Mouse (Mus musculus) kidney, embryonic 15.5 days (tissue): ENCODE data around the gene Gpr61. TPM values are rescaled to one million over a fixed set of nuclear protein-coding genes. Genes with fewer than 3 reads are reported as not detected.

Experiments used
- ATAC-seq: fragments of 200-750 bp; cut with Nextera tagmentation; replicated peaks from 2 replicates; pipeline ENCODE4 v1.8.0; 2017; ENCODE audit warnings: moderate TSS enrichment; ENCODE audit not compliant: low FRiP score
- H3K27ac ChIP-seq: fragments of 300-500 bp; sonication (generic); 2 replicates; pipeline ENCODE4 v1.5.1; 2015; ENCODE audit warnings: mild to moderate bottlenecking, inconsistent platforms
- H3K27me3 ChIP-seq: fragments of 300-500 bp; sonication (generic); 2 replicates; pipeline ENCODE4 v1.6.1; 2015; ENCODE audit warnings: inconsistent platforms
- H3K36me3 ChIP-seq: fragments of 300-500 bp; sonication (generic); 2 replicates; pipeline ENCODE4 v1.6.1; 2015; ENCODE audit warnings: inconsistent platforms
- H3K4me1 ChIP-seq: fragments of 300-500 bp; sonication (generic); 2 replicates; pipeline ENCODE4 v1.6.1; 2015; ENCODE audit warnings: inconsistent platforms
- H3K4me2 ChIP-seq: fragments of 300-500 bp; sonication (generic); 2 replicates; pipeline ENCODE4 v1.6.1; 2015; ENCODE audit warnings: moderate library complexity, mild to moderate bottlenecking, inconsistent platforms
- H3K4me3 ChIP-seq: fragments of 300-500 bp; sonication (generic); replicated peaks from 2 replicates; pipeline ENCODE4 v1.5.1; 2015; ENCODE audit warnings: mild to moderate bottlenecking, inconsistent platforms
- H3K9ac ChIP-seq: fragments of 300-500 bp; sonication (generic); 2 replicates; pipeline ENCODE4 v1.6.1; 2015; ENCODE audit warnings: mild to moderate bottlenecking, inconsistent platforms
- H3K9me3 ChIP-seq: fragments of 300-500 bp; sonication (generic); replicated peaks from 2 replicates; pipeline ENCODE4 v1.6.1; 2016; ENCODE audit warnings: inconsistent platforms
- WGBS: fragments of 180-500 bp; shearing (Covaris S2); methylation state at CpG from one replicate; pipeline ENCODE4 v1.1.7; 2015; ENCODE audit warnings: mixed read lengths; 5-methylcytosine and 5-hydroxymethylcytosine counted together
- polyA plus RNA-seq: library from polyadenylated mRNA; unstranded; fragments of >200 nt; fragmentation: Nextera tagmentation; extraction: Ambion mirVana; gene quantifications from 2 replicates; pipeline ENCODE4 v1.2.1, GENCODE M21; 2015

Gene Gpr61
- polyA plus RNA-seq, 1 experiment from 2014 or later: 0.05 TPM

DNA sequence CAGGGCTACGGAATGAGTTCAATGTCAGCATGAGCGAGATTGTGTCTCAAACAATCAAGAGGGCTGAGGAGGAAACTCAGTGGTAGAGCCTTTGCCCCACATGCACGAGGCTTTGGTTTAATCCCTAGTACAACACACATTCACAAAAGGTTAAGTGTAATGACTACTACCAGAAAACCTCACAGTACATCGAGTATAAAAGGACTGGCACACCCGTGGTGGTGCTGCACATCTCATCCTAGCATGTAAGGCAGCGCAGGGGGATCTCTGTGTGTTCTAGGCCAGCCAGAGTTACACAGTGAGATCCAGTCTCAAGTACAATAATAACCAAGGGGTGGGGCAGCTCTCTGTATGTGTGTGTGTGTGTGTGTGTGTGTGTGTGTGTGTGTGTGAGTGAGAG lies 37.2 kb downstream of the Gpr61 start:
- ATAC-seq: no peak
- Histone ChIP-seq H3K4me3 (no peak overlapping the region), H3K4me1 (no peaks in the 10 kb centered on the region), H3K27ac (no peak overlapping the region), H3K27me3 (no peaks in the 10 kb centered on the region), H3K9ac (no peak overlapping the region), H3K36me3 (peaks cover 85% of the 10 kb centered on the region), H3K9me3 (no peaks in the 10 kb centered on the region), H3K4me2 (no peak overlapping the region)
- WGBS: 98% methylated on average over 6 of the region's 6 CpGs

DNA sequence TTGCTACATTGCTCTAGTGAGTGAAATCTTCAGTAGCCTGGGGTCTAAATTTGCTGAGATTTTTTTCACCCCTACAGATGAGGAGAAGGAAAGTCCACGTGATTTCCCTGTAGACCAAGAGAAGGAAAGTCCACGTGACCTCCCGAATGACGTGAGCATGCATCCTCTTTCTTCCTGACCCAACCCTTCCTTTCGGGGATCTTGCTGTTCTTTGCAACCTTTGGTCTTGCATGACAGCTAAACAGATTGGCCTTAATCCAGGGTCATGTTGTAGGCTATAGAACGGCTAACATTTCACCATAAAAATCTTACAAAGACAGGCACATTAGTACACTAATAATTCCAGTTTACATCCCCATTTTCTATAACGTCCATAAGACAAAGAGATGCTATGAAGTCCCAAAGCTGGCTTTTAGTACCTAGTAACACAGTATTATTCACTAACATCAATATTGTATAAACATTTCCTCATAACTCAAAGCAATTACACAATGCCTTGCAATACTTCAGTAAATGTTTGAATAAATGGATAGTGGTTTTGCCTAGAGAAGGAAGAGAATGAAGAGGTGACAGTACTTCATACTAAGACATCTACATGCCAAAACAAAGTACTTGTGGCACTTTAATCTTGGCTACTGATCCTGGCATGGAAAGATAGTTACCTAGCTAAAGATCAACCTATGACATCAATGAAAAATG lies 40.9 kb downstream of the Gpr61 start:
- Histone ChIP-seq H3K36me3 (peaks cover 89% of the 10 kb centered on the region), H3K9ac (no peak overlapping the region), H3K4me3 (no peak overlapping the region), H3K4me2 (no peak overlapping the region), H3K27ac (no peak overlapping the region), H3K9me3 (no peaks in the 10 kb centered on the region), H3K27me3 (no peaks in the 10 kb centered on the region), H3K4me1 (no peaks in the 10 kb centered on the region)
- WGBS: 86% methylated on average over 7 of the region's 7 CpGs
- no peak for ATAC-seq

DNA sequence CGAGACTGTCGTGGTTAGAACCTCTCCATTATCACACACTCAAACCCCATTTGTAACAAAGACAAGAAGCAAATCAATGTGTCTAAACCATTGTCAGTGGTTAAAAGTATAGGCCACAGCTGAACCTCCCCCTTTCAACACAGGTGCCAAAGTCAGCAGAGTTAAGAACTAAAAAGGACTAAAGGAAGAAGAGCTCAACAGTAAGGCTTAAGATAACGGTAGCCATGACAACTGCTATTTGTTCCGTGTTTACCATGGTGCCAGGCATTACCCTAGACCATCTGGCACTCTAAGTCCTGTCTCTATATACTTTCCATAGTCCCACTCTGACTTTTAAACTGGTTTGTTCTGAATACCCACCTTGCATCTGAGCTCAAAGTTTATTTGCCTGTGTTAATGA lies 42.0 kb downstream of the Gpr61 start:
- no peak for ATAC-seq
- no peak overlapping the region for H3K4me3 ChIP-seq
- no peaks in the 10 kb centered on the region for H3K27me3 ChIP-seq
- no peak overlapping the region for H3K27ac ChIP-seq
- H3K4me1 ChIP-seq: no peaks in the 10 kb centered on the region
- no peak overlapping the region for H3K4me2 ChIP-seq
- no peak overlapping the region for H3K9ac ChIP-seq
- WGBS: 88% methylated on average over 4 of the region's 4 CpGs
- peaks cover 89% of the 10 kb centered on the region for H3K36me3 ChIP-seq
- no peaks in the 10 kb centered on the region for H3K9me3 ChIP-seq

GRCm38 (mm10) chr3:108112246-108112645 lies 42.4 kb downstream of the Gpr61 start:
- no peak overlapping the region for H3K27ac ChIP-seq
- H3K9me3 ChIP-seq: no peaks in the 10 kb centered on the region
- H3K9ac ChIP-seq: no peak overlapping the region
- H3K36me3 ChIP-seq: peaks cover 87% of the 10 kb centered on the region
- ATAC-seq: no peak
- no peak overlapping the region for H3K4me2 ChIP-seq
- no peaks in the 10 kb centered on the region for H3K4me1 ChIP-seq
- WGBS: 85% methylated on average over 7 of the region's 7 CpGs
- no peaks in the 10 kb centered on the region for H3K27me3 ChIP-seq
- H3K4me3 ChIP-seq: no peak overlapping the region

DNA sequence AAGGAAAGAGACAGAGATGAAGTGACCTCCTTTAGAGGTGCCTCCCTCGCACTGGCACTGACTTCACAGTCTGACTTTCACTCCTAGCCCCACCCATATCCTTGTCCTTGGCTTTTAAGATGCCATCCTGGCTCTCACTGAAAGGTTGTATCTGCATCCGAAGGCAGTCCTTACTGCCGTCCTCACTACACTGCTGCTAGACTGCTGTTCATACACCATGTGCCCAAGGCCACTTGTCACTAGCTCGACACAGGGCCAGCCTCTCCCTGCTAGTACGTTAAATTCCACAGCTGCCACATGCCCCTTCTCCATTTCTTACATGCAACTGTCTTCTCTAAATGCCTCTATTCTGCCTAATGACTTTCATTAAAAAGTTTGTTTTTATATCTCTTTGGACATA lies 43.4 kb downstream of the Gpr61 start:
- H3K4me2 ChIP-seq: no peak overlapping the region
- no peaks in the 10 kb centered on the region for H3K27me3 ChIP-seq
- no peak overlapping the region for H3K4me3 ChIP-seq
- H3K36me3 ChIP-seq: peaks cover 84% of the 10 kb centered on the region
- H3K9me3 ChIP-seq: no peaks in the 10 kb centered on the region
- no peak overlapping the region for H3K27ac ChIP-seq
- ATAC-seq: no peak
- WGBS: 87% methylated on average over 5 of the region's 5 CpGs
- no peaks in the 10 kb centered on the region for H3K4me1 ChIP-seq
- H3K9ac ChIP-seq: no peak overlapping the region

- peaks cover 51% of the 10 kb centered on the region for H3K36me3 ChIP-seq
- WGBS: 87% methylated on average over 3 of the region's 3 CpGs
Measured at GRCm38 (mm10) chr3:108105281-108105680, 49.4 kb downstream of the Gpr61 start.

GRCm38 (mm10) chr3:108102075-108102474 lies 52.6 kb downstream of the Gpr61 start:
- Histone ChIP-seq H3K9ac (no peak overlapping the region), H3K36me3 (peaks cover 22% of the 10 kb centered on the region), H3K4me1 (no peaks in the 10 kb centered on the region), H3K27ac (no peak overlapping the region), H3K4me2 (no peak overlapping the region), H3K9me3 (no peaks in the 10 kb centered on the region), H3K27me3 (no peaks in the 10 kb centered on the region), H3K4me3 (no peak overlapping the region)
- ATAC-seq: no peak
- 86% methylated on average over 6 of the region's 6 CpGs for WGBS

More at GRCm38 (mm10) chr3:108105281-108105680, 49.4 kb downstream of the Gpr61 start:
- no peak for ATAC-seq
- no peak overlapping the region for H3K4me2 ChIP-seq
- H3K27me3 ChIP-seq: no peaks in the 10 kb centered on the region
- no peaks in the 10 kb centered on the region for H3K9me3 ChIP-seq
- no peak overlapping the region for H3K4me3 ChIP-seq
- no peaks in the 10 kb centered on the region for H3K4me1 ChIP-seq
- no peak overlapping the region for H3K27ac ChIP-seq
- no peak overlapping the region for H3K9ac ChIP-seq

- H3K9me3 ChIP-seq: no peaks in the 10 kb centered on the region
- no peak for ATAC-seq
- WGBS: 48% methylated on average over 3 of the region's 3 CpGs
Measured at GRCm38 (mm10) chr3:108101594-108101993, 53.1 kb downstream of the Gpr61 start.

More at GRCm38 (mm10) chr3:108101594-108101993, 53.1 kb downstream of the Gpr61 start:
- H3K9ac ChIP-seq: no peak overlapping the region
- no peak overlapping the region for H3K27ac ChIP-seq
- peaks cover 21% of the 10 kb centered on the region for H3K36me3 ChIP-seq
- H3K4me2 ChIP-seq: no peak overlapping the region
- no peaks in the 10 kb centered on the region for H3K4me1 ChIP-seq
- H3K4me3 ChIP-seq: no peak overlapping the region
- H3K27me3 ChIP-seq: no peaks in the 10 kb centered on the region

Other genes starting within 250 kb of the Gpr61 start
- 16.6 and 21.3 TPM in 2 replicates for gene Gstm7, start 223.1 kb downstream of the Gpr61 start, polyA plus RNA-seq
- 7.5 and 8.4 TPM in 2 replicates for gene Gstm6, start 211.1 kb downstream of the Gpr61 start, polyA plus RNA-seq
- 0.26 and 0.66 TPM in 2 replicates for gene Gstm3, start 185.6 kb downstream of the Gpr61 start, polyA plus RNA-seq
- gene Gstm2, start 168.4 kb downstream of the Gpr61 start, polyA plus RNA-seq: 93.9 and 101 TPM in 2 replicates
- gene Gstm1, start 136.9 kb downstream of the Gpr61 start, polyA plus RNA-seq: 75.6 and 93.6 TPM in 2 replicates
- gene Gstm4, start 110.0 kb downstream of the Gpr61 start, polyA plus RNA-seq: 15.9 and 18.8 TPM in 2 replicates
- gene Ampd2, start 68.2 kb downstream of the Gpr61 start, polyA plus RNA-seq: 59.3 and 66.2 TPM in 2 replicates
- gene Gnat2, start 62.1 kb downstream of the Gpr61 start, polyA plus RNA-seq: 0.68 and 1.9 TPM in 2 replicates
- gene Gnai3, start 8.7 kb downstream of the Gpr61 start, polyA plus RNA-seq: 176 TPM in 2 replicates
- gene Amigo1, start 31.5 kb upstream of the Gpr61 start, polyA plus RNA-seq: 4.6 and 6.3 TPM in 2 replicates
- gene Cyb561d1, start 46.3 kb upstream of the Gpr61 start, polyA plus RNA-seq: 3.8 TPM in 2 replicates
- 18.1 and 20.3 TPM in 2 replicates for gene Atxn7l2, start 56.1 kb upstream of the Gpr61 start, polyA plus RNA-seq
- gene Sypl2, start 71.8 kb upstream of the Gpr61 start, polyA plus RNA-seq: 4.4 and 4.9 TPM in 2 replicates
- 296 and 312 TPM in 2 replicates for gene Psma5, start 102.0 kb upstream of the Gpr61 start, polyA plus RNA-seq
- gene Sort1, start 129.2 kb upstream of the Gpr61 start, polyA plus RNA-seq: 12.1 and 13.1 TPM in 2 replicates
- not detected in 2 replicates for gene Mybphl, start 210.0 kb upstream of the Gpr61 start, polyA plus RNA-seq
- gene Psrc1, start 229.0 kb upstream of the Gpr61 start, polyA plus RNA-seq: 47.2 and 48.8 TPM in 2 replicates